Mouse (Mus musculus): ENCODE results near the gene Rasgrp4.
A peak's percentile ranks its signal among the peaks of the same experiment; 100 is the strongest.

Gene Rasgrp4

GRCm38 (mm10) chr7:29134693-29135386 lies at the start of gene Rasgrp4:
Gene Rasgrp4, plus strand, starts transcription at chr7:29134851.
- no peaks in the 10 kb centered on the region for H3K9me3 ChIP-seq (ENCODE audit: low read length)
- H3K27me3 ChIP-seq (ENCODE audit: insufficient read depth, low read length), result peaks cover 4% of the 10 kb centered on the region
- TF ChIP-seq NANOG (IDR thresholded peaks at IDR 0.05; ENCODE audit: borderline replicate concordance, low read length), result no peak
- no peak for TF ChIP-seq CTCF (conservative IDR thresholded peaks at IDR 0.05; ENCODE audit: low read length)
- TF ChIP-seq POU5F1 (IDR thresholded peaks at IDR 0.05; ENCODE audit: borderline replicate concordance, low read length), result no peak
- H3K4me1 ChIP-seq (replicated peaks; ENCODE audit: low read depth, low read length), result peaks cover 53% of the 10 kb centered on the region
- H3K4me3 ChIP-seq (replicated peaks; ENCODE audit: low read length), result peak within 1 kb of the TSS; percentile 60
- H3K36me3 ChIP-seq (ENCODE audit: insufficient read depth, low read length), result no peaks in the 10 kb centered on the region

DNA sequence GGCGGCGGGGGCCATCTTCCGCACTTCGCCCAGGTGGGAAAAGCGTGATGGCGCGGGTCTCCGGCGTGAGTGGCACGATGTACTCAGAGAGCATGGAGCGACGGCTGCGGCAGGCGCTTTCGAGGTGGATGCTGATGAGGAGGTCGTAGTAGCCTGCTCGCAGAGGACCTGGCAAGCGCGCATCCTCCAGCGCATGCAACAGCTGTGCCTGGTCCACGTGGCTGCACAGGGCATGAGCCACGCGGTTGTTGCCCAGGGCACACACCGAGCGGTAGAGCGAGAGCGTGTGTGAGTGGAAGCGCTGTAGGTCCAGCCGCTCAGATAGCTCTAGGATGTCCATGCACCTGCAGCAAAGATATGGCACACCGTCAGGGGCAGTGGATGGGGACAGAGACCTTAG lies 48.7 kb upstream of the Rasgrp4 start:
- TF ChIP-seq CTCF (conservative IDR thresholded peaks at IDR 0.05; ENCODE audit: low read length) (no peak), POU5F1 (IDR thresholded peaks at IDR 0.05; ENCODE audit: borderline replicate concordance, low read length) (no peak), NANOG (IDR thresholded peaks at IDR 0.05; ENCODE audit: borderline replicate concordance, low read length) (no peak)
- Histone ChIP-seq H3K9me3 (ENCODE audit: low read length) (no peaks in the 10 kb centered on the region), H3K4me3 (replicated peaks; ENCODE audit: low read length) (peak overlapping the region; percentile 68), H3K27me3 (ENCODE audit: insufficient read depth, low read length) (peaks cover 42% of the 10 kb centered on the region), H3K36me3 (ENCODE audit: insufficient read depth, low read length) (peaks cover 4% of the 10 kb centered on the region; the same call in 1 of the 2 replicates), H3K4me1 (replicated peaks; ENCODE audit: low read depth, low read length) (peaks cover 70% of the 10 kb centered on the region)

GRCm38 (mm10) chr7:29086902-29087301 lies 47.7 kb upstream of the Rasgrp4 start:
- no peaks in the 10 kb centered on the region for H3K9me3 ChIP-seq (ENCODE audit: low read length)
- peak overlapping the region; percentile 70 for H3K4me3 ChIP-seq (replicated peaks; ENCODE audit: low read length)
- TF ChIP-seq CTCF (conservative IDR thresholded peaks at IDR 0.05; ENCODE audit: low read length) (no peak), POU5F1 (IDR thresholded peaks at IDR 0.05; ENCODE audit: borderline replicate concordance, low read length) (no peak), NANOG (IDR thresholded peaks at IDR 0.05; ENCODE audit: borderline replicate concordance, low read length) (no peak)
- peaks cover 70% of the 10 kb centered on the region for H3K4me1 ChIP-seq (replicated peaks; ENCODE audit: low read depth, low read length)
- H3K27me3 ChIP-seq (ENCODE audit: insufficient read depth, low read length), result peaks cover 42% of the 10 kb centered on the region
- H3K36me3 ChIP-seq (ENCODE audit: insufficient read depth, low read length), result peaks cover 8% of the 10 kb centered on the region

GRCm38 (mm10) chr7:29088817-29089216 lies 45.8 kb upstream of the Rasgrp4 start:
- TF ChIP-seq POU5F1 (IDR thresholded peaks at IDR 0.05; ENCODE audit: borderline replicate concordance, low read length) (no peak), CTCF (conservative IDR thresholded peaks at IDR 0.05; ENCODE audit: low read length) (no peak), NANOG (IDR thresholded peaks at IDR 0.05; ENCODE audit: borderline replicate concordance, low read length) (no peak)

DNA sequence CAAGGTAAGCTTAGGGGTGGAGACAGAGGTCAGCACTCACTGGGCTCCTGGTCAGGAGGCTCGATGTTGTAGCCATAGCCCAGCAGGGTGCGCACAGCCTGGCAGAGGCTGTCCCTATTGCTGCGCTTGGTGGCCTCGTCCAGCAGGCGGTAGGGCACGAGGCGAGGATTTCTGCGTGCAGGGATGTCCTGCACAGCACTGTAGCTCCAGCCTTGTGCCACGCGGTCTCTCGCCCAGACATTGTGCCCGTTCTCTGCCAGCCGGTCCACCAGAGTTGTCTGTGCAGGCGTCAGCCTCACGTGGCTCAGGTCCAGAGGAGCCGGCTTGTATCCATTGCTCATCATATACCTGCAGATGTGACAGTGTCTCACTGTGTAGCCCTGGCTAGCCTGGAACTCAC lies 37.5 kb upstream of the Rasgrp4 start:
- Histone ChIP-seq H3K36me3 (ENCODE audit: insufficient read depth, low read length) (peaks cover 18% of the 10 kb centered on the region), H3K27me3 (ENCODE audit: insufficient read depth, low read length) (no peaks in the 10 kb centered on the region), H3K9me3 (ENCODE audit: low read length) (peaks cover 5% of the 10 kb centered on the region; the same call in 1 of the 2 replicates), H3K4me3 (replicated peaks; ENCODE audit: low read length) (no peak overlapping the region), H3K4me1 (replicated peaks; ENCODE audit: low read depth, low read length) (peaks cover 29% of the 10 kb centered on the region)
- TF ChIP-seq NANOG (IDR thresholded peaks at IDR 0.05; ENCODE audit: borderline replicate concordance, low read length), result no peak
- no peak for TF ChIP-seq POU5F1 (IDR thresholded peaks at IDR 0.05; ENCODE audit: borderline replicate concordance, low read length)
- TF ChIP-seq CTCF (conservative IDR thresholded peaks at IDR 0.05; ENCODE audit: low read length), result no peak

More at GRCm38 (mm10) chr7:29088817-29089216, 45.8 kb upstream of the Rasgrp4 start:
- Histone ChIP-seq H3K4me3 (replicated peaks; ENCODE audit: low read length) (no peak overlapping the region), H3K4me1 (replicated peaks; ENCODE audit: low read depth, low read length) (peaks cover 68% of the 10 kb centered on the region), H3K9me3 (ENCODE audit: low read length) (no peaks in the 10 kb centered on the region), H3K36me3 (ENCODE audit: insufficient read depth, low read length) (peaks cover 10% of the 10 kb centered on the region), H3K27me3 (ENCODE audit: insufficient read depth, low read length) (peaks cover 34% of the 10 kb centered on the region)

- H3K36me3 ChIP-seq (ENCODE audit: insufficient read depth, low read length), result peaks cover 19% of the 10 kb centered on the region; the same call in 1 of the 2 replicates
- TF ChIP-seq NANOG (IDR thresholded peaks at IDR 0.05; ENCODE audit: borderline replicate concordance, low read length) (no peak), POU5F1 (IDR thresholded peaks at IDR 0.05; ENCODE audit: borderline replicate concordance, low read length) (no peak), CTCF (conservative IDR thresholded peaks at IDR 0.05; ENCODE audit: low read length) (no peak)
- H3K9me3 ChIP-seq (ENCODE audit: low read length), result peaks cover 5% of the 10 kb centered on the region; the same call in 1 of the 2 replicates
- no peak overlapping the region for H3K4me3 ChIP-seq (replicated peaks; ENCODE audit: low read length)
- peaks cover 30% of the 10 kb centered on the region for H3K4me1 ChIP-seq (replicated peaks; ENCODE audit: low read depth, low read length)
- no peaks in the 10 kb centered on the region for H3K27me3 ChIP-seq (ENCODE audit: insufficient read depth, low read length)
These were observed 33.2 kb upstream of the Rasgrp4 start for GRCm38 (mm10) chr7:29101286-29102017.

DNA sequence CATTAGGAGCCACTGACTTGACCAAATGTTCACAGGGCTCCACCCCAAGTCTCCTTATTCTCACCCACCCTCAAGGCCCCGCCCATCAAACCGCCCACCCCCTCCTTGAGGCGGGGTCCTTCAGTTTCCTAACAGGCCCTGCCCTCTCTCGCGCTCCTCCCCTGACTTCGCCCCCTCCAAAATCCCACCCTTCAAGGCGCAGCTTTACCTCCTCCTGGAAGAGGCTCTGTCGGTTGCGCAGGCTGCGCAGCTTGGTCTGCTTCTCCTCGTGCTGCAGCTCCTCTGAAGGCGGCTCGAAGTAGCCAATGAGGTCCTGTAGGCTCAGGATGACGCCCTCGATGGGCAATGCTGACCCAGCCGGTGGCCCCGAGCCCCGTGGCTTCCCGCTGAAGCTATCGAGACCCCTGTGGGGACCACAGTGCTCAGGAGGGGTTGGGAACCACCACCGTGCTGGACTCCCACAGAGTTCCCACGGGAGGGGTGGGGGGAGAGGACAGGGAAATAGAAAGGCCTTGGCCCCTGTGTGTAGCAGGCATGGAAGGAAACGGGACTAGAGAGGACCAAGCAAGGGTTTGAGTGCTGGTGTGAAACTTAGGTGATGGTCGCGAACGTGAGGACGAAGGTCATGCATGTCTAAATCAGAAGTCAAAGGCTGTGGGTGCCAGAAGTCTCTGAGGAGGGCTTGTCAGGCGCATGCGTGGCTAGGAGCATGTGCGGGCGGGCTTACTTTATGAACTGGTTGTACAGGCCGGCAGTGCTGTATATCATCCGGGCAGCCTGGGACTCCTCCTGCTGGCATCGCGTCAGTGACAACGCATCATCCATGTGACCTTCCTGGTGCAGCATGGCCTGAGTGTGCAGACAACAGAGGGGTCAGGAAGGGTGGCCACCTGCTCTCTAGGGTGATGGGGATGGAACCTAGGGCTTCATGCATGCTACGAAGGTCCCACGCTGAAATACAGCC lies 25.4 kb upstream of the Rasgrp4 start:
- peak overlapping the region; percentile 58 for H3K4me3 ChIP-seq (replicated peaks; ENCODE audit: low read length)
- TF ChIP-seq CTCF (conservative IDR thresholded peaks at IDR 0.05; ENCODE audit: low read length), result no peak
- no peak for TF ChIP-seq NANOG (IDR thresholded peaks at IDR 0.05; ENCODE audit: borderline replicate concordance, low read length)
- TF ChIP-seq POU5F1 (IDR thresholded peaks at IDR 0.05; ENCODE audit: borderline replicate concordance, low read length), result no peak
- H3K9me3 ChIP-seq (ENCODE audit: low read length), result no peaks in the 10 kb centered on the region
- 0 out of 2 replicates have a peak, but pooled peaks cover 4% of the 10 kb centered on the region for H3K36me3 ChIP-seq (ENCODE audit: insufficient read depth, low read length)
- peaks cover 23% of the 10 kb centered on the region for H3K4me1 ChIP-seq (replicated peaks; ENCODE audit: low read depth, low read length)
- H3K27me3 ChIP-seq (ENCODE audit: insufficient read depth, low read length), result peaks cover 22% of the 10 kb centered on the region

Data from E14TG2a.4 (cell line).